Mouse (Mus musculus) liver, embryonic 12.5 days (tissue): Measurements from ENCODE around the gene Eif3c. TPM values are rescaled to one million over a fixed set of nuclear protein-coding genes. Genes with fewer than 3 reads are reported as not detected.

ENCODE experiments used
- ATAC-seq: fragments of 200-750 bp; cut with Nextera tagmentation; 2 replicates; pipeline ENCODE4 v1.8.0; 2017; ENCODE audit warnings: moderate number of reproducible peaks, mild to moderate bottlenecking, moderate library complexity
- H3K27ac ChIP-seq: fragments of 300-500 bp; sonication (generic); 2 replicates; pipeline ENCODE4 v1.5.1; 2016; ENCODE audit warnings: mild to moderate bottlenecking
- H3K27me3 ChIP-seq: fragments of 300-500 bp; sonication (generic); replicated peaks from 2 replicates; pipeline ENCODE4 v1.6.1; 2016; ENCODE audit warnings: mild to moderate bottlenecking, moderate library complexity
- H3K36me3 ChIP-seq: fragments of 300-500 bp; sonication (generic); 2 replicates; pipeline ENCODE4 v1.6.1; 2016; ENCODE audit warnings: mild to moderate bottlenecking, moderate library complexity
- H3K4me1 ChIP-seq: fragments of 300-500 bp; sonication (generic); 2 replicates; pipeline ENCODE4 v1.6.1; 2016
- H3K4me2 ChIP-seq: fragments of 300-500 bp; sonication (generic); 2 replicates; pipeline ENCODE4 v1.6.1; 2016; ENCODE audit warnings: mild to moderate bottlenecking, moderate library complexity
- H3K4me3 ChIP-seq: fragments of 300-500 bp; sonication (generic); 2 replicates; pipeline ENCODE4 v1.5.1; 2016; ENCODE audit warnings: mild to moderate bottlenecking, moderate library complexity
- H3K9ac ChIP-seq: fragments of 300-500 bp; sonication (generic); 2 replicates; pipeline ENCODE4 v1.6.1; 2016; ENCODE audit warnings: mild to moderate bottlenecking, moderate library complexity
- H3K9me3 ChIP-seq: fragments of 300-500 bp; sonication (generic); replicated peaks from 2 replicates; pipeline ENCODE4 v1.6.1; 2016; ENCODE audit warnings: mild to moderate bottlenecking, moderate library complexity
- WGBS: fragments of 180-500 bp; shearing (Covaris S2); methylation state at CpG from one replicate; pipeline ENCODE4 v1.1.7; 2016; ENCODE audit not compliant: insufficient replicate concordance; 5-methylcytosine and 5-hydroxymethylcytosine counted together
- polyA plus RNA-seq: library from polyadenylated mRNA; unstranded; fragments of >200 nt; fragmentation: Nextera tagmentation; extraction: Ambion mirVana; gene quantifications from 2 replicates; pipeline ENCODE4 v1.2.1, GENCODE M21; 2016

Eif3c gene
- 157 and 164 TPM in 2 replicates for polyA plus RNA-seq

GRCm38 (mm10) chr7:126566094-126566765 lies at the start of gene Eif3c:
Gene Eif3c, minus strand, starts transcription at chr7:126566411.
- peak; percentile 98 for ATAC-seq
- H3K27me3 ChIP-seq = no peaks in the 10 kb centered on the region
- H3K9ac ChIP-seq = peak within 1 kb of the TSS; percentile 93
- H3K27ac ChIP-seq = peak within 1 kb of the TSS; percentile 82
- H3K36me3 ChIP-seq = peaks cover 38% of the 10 kb centered on the region
- H3K9me3 ChIP-seq = no peaks in the 10 kb centered on the region
- peak within 1 kb of the TSS; percentile 99 for H3K4me3 ChIP-seq
- peaks cover 16% of the 10 kb centered on the region for H3K4me1 ChIP-seq
- WGBS = under 1% methylated on average over 46 of the region's 46 CpGs
- H3K4me2 ChIP-seq = peak within 1 kb of the TSS; percentile 73

DNA sequence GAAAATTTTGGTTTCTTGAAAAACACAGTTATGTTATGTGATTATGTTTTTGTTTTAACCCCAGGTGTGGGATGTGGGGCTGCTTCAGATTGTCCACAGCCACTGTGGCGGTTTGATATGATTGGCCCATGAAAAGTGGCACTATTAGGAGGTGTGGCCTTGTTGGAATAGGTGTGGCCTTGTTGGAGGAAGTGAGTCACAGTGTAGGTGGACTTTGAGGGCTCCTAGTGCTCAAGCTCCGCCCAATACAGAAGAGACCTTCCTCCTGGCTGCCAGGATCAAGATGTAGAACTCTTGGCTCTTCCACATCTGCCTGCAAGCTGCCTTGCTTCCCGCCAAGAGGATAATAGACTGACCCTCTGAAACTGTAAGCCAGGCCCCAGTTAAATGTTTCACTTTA lies 46.5 kb upstream of the Eif3c start:
- H3K27ac ChIP-seq = no peak overlapping the region

GRCm38 (mm10) chr7:126607796-126608195 lies 41.6 kb upstream of the Eif3c start:
- WGBS = 72% methylated on average over 5 of the region's 5 CpGs
- no peaks in the 10 kb centered on the region for H3K27me3 ChIP-seq
- no peak overlapping the region for H3K4me3 ChIP-seq
- no peak overlapping the region for H3K9ac ChIP-seq
- no peaks in the 10 kb centered on the region for H3K36me3 ChIP-seq
- H3K27ac ChIP-seq = no peak overlapping the region
- no peak overlapping the region for H3K4me2 ChIP-seq
- ATAC-seq = no peak
- H3K4me1 ChIP-seq = 0 out of 2 replicates have a peak, but pooled peaks cover 7% of the 10 kb centered on the region
- no peaks in the 10 kb centered on the region for H3K9me3 ChIP-seq

More for the DNA sequence above, 46.5 kb upstream of the Eif3c start:
- ATAC-seq = no peak
- no peaks in the 10 kb centered on the region for H3K36me3 ChIP-seq
- H3K9me3 ChIP-seq = no peaks in the 10 kb centered on the region
- no peaks in the 10 kb centered on the region for H3K27me3 ChIP-seq
- no peak overlapping the region for H3K9ac ChIP-seq
- H3K4me3 ChIP-seq = no peak overlapping the region
- WGBS = 55% methylated on average over 3 of the region's 3 CpGs
- H3K4me2 ChIP-seq = no peak overlapping the region
- 0 out of 2 replicates have a peak, but pooled peaks cover 4% of the 10 kb centered on the region for H3K4me1 ChIP-seq

GRCm38 (mm10) chr7:126607064-126607463 lies 40.9 kb upstream of the Eif3c start:
- WGBS = 70% methylated on average over 3 of the region's 3 CpGs
- H3K27ac ChIP-seq = no peak overlapping the region
- no peak overlapping the region for H3K4me3 ChIP-seq
- 0 out of 2 replicates have a peak, but pooled peaks cover 4% of the 10 kb centered on the region for H3K27me3 ChIP-seq
- ATAC-seq = no peak
- no peak overlapping the region for H3K4me2 ChIP-seq
- no peaks in the 10 kb centered on the region for H3K36me3 ChIP-seq
- H3K9ac ChIP-seq = no peak overlapping the region
- peaks cover 7% of the 10 kb centered on the region; the same call in 1 of the 2 replicates for H3K4me1 ChIP-seq
- H3K9me3 ChIP-seq = no peaks in the 10 kb centered on the region

GRCm38 (mm10) chr7:126606611-126607010 lies 40.4 kb upstream of the Eif3c start:
- H3K4me3 ChIP-seq = no peak overlapping the region
- H3K36me3 ChIP-seq = no peaks in the 10 kb centered on the region
- H3K4me2 ChIP-seq = no peak overlapping the region
- no peak overlapping the region for H3K9ac ChIP-seq
- peaks cover 7% of the 10 kb centered on the region; the same call in 1 of the 2 replicates for H3K4me1 ChIP-seq
- no peak for ATAC-seq
- no peaks in the 10 kb centered on the region for H3K9me3 ChIP-seq
- H3K27me3 ChIP-seq = 0 out of 2 replicates have a peak, but pooled peaks cover 4% of the 10 kb centered on the region
- 68% methylated on average over 5 of the region's 5 CpGs for WGBS
- H3K27ac ChIP-seq = no peak overlapping the region

- Histone ChIP-seq H3K27me3 (0 out of 2 replicates have a peak, but pooled peaks cover 4% of the 10 kb centered on the region), H3K36me3 (no peaks in the 10 kb centered on the region), H3K9me3 (no peaks in the 10 kb centered on the region), H3K4me1 (peaks cover 2% of the 10 kb centered on the region; the same call in 1 of the 2 replicates), H3K4me3 (no peak overlapping the region), H3K9ac (no peak overlapping the region), H3K27ac (no peak overlapping the region), H3K4me2 (no peak overlapping the region)
- 57% methylated on average over 3 of the region's 3 CpGs for WGBS
- ATAC-seq = no peak
Measured at GRCm38 (mm10) chr7:126602650-126603049, 36.4 kb upstream of the Eif3c start.

GRCm38 (mm10) chr7:126601896-126602295 lies 35.7 kb upstream of the Eif3c start:
- H3K4me2 ChIP-seq = no peak overlapping the region
- no peak overlapping the region for H3K9ac ChIP-seq
- H3K27me3 ChIP-seq = 0 out of 2 replicates have a peak, but pooled peaks cover 4% of the 10 kb centered on the region
- H3K36me3 ChIP-seq = no peaks in the 10 kb centered on the region
- no peaks in the 10 kb centered on the region for H3K9me3 ChIP-seq
- WGBS = 27% methylated on average over 5 of the region's 5 CpGs
- no peaks in the 10 kb centered on the region; the same call in 1 of the 2 replicates for H3K4me1 ChIP-seq
- no peak overlapping the region for H3K27ac ChIP-seq
- no peak for ATAC-seq
- H3K4me3 ChIP-seq = no peak overlapping the region

GRCm38 (mm10) chr7:126598919-126599318 lies 32.7 kb upstream of the Eif3c start:
- 56% methylated on average over 6 of the region's 6 CpGs for WGBS
- H3K4me3 ChIP-seq = no peak overlapping the region
- H3K9me3 ChIP-seq = no peaks in the 10 kb centered on the region
- H3K4me1 ChIP-seq = peaks cover 9% of the 10 kb centered on the region
- H3K9ac ChIP-seq = no peak overlapping the region
- no peak for ATAC-seq
- no peak overlapping the region for H3K4me2 ChIP-seq
- peaks cover 15% of the 10 kb centered on the region; the same call in 1 of the 2 replicates for H3K27me3 ChIP-seq
- H3K36me3 ChIP-seq = no peaks in the 10 kb centered on the region
- H3K27ac ChIP-seq = no peak overlapping the region

- no peak overlapping the region for H3K4me2 ChIP-seq
- H3K27me3 ChIP-seq = peaks cover 30% of the 10 kb centered on the region
- peaks cover 9% of the 10 kb centered on the region; the same call in 1 of the 2 replicates for H3K4me1 ChIP-seq
- WGBS = 25% methylated on average over 6 of the region's 6 CpGs
- H3K36me3 ChIP-seq = no peaks in the 10 kb centered on the region
- ATAC-seq = 0 out of 2 replicates have a peak, but pooled peaks have one; percentile 18
- no peaks in the 10 kb centered on the region for H3K9me3 ChIP-seq
- H3K27ac ChIP-seq = no peak overlapping the region
- H3K4me3 ChIP-seq = no peak overlapping the region
- no peak overlapping the region for H3K9ac ChIP-seq
Measured at GRCm38 (mm10) chr7:126596414-126596813, 30.2 kb upstream of the Eif3c start.

DNA sequence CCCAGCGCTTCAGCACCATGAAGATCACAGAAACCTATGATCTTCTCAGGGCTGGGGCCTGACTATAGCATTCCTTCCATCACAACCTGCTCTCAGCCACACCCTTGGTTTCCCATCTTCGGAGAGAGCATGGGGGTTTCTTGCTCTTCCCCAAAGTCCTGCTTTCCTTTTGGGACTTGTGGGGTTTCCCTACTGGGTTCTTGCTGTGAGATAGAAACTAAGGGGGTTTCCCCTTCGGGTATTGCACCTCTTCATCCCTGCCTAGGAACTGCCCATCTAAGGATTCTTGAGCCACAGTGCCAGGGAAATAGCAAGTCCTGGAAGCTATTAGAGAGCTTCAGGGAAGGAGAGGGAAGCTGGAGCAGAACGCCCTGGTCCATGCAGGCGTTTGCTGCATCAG lies 29.7 kb upstream of the Eif3c start:
- peaks cover 30% of the 10 kb centered on the region for H3K27me3 ChIP-seq
- no peaks in the 10 kb centered on the region for H3K36me3 ChIP-seq
- peaks cover 9% of the 10 kb centered on the region; the same call in 1 of the 2 replicates for H3K4me1 ChIP-seq
- no peak overlapping the region for H3K4me3 ChIP-seq
- 64% methylated on average over 5 of the region's 5 CpGs for WGBS
- H3K9ac ChIP-seq = no peak overlapping the region
- ATAC-seq = no peak
- H3K27ac ChIP-seq = no peak overlapping the region
- no peaks in the 10 kb centered on the region for H3K9me3 ChIP-seq
- no peak overlapping the region for H3K4me2 ChIP-seq

- peaks cover 9% of the 10 kb centered on the region; the same call in 1 of the 2 replicates for H3K4me1 ChIP-seq
- no peak within 1 kb of the TSS for H3K27ac ChIP-seq
- no peak within 1 kb of the TSS for H3K9ac ChIP-seq
- 60% methylated on average over 11 of the region's 11 CpGs for WGBS
- H3K36me3 ChIP-seq = no peaks in the 10 kb centered on the region
- H3K9me3 ChIP-seq = no peaks in the 10 kb centered on the region
- H3K4me2 ChIP-seq = no peak within 1 kb of the TSS
- peaks cover 30% of the 10 kb centered on the region for H3K27me3 ChIP-seq
- no peak for ATAC-seq
- H3K4me3 ChIP-seq = no peak within 1 kb of the TSS
Measured at GRCm38 (mm10) chr7:126594862-126595561, 28.8 kb upstream of the Eif3c start, which contains the start of gene Il27. Gene Il27, minus strand, starts transcription at chr7:126594941.

DNA sequence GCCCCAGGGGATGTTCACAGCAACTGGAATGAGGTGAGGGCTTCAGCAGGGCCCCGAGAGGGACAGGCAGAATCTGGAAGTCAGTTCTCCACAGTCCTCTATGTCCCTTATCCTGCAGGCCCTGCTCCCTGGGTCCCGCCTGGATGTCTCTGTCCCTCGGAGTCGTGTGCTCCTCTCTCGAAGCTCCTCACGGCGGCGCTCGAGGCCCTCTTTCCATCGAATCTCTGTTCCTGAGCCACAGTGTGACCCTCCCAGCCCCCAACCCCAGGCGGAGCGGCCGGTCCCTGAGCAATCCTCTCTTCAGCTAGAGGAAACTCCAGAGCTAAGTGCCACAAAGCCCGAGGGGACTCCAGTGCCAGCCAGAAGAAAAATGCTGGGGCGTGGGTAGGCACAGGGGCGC lies 21.6 kb upstream of the Eif3c start:
- ATAC-seq = no peak
- Histone ChIP-seq H3K9me3 (no peaks in the 10 kb centered on the region), H3K27me3 (peaks cover 30% of the 10 kb centered on the region), H3K4me2 (peak overlapping the region; percentile 15; the same call in 1 of the 2 replicates), H3K27ac (no peak overlapping the region), H3K4me1 (peaks cover 13% of the 10 kb centered on the region), H3K9ac (no peak overlapping the region), H3K4me3 (no peak overlapping the region), H3K36me3 (no peaks in the 10 kb centered on the region)
- WGBS = 14% methylated on average over 16 of the region's 16 CpGs
